Mouse (Mus musculus) hindbrain, embryonic 15.5 days (tissue): ENCODE measurements around the gene Khdrbs1. TPM values are rescaled to one million over a fixed set of nuclear protein-coding genes. Genes with fewer than 3 reads are reported as not detected.
"Not testable (repeated sequence)": the region's sequence is repeated elsewhere in the genome, so short reads cannot be mapped to it uniquely, and the experiment has no call there.

Source experiments
- ATAC-seq: fragments of 200-750 bp; cut with Nextera tagmentation; 2 replicates; pipeline ENCODE4 v1.8.0; 2017; ENCODE audit warnings: low read depth, moderate number of reproducible peaks, moderate TSS enrichment; ENCODE audit not compliant: low FRiP score
- H3K27ac ChIP-seq: fragments of 300-500 bp; sonication (generic); replicated peaks from 2 replicates; pipeline ENCODE4 v1.5.1; 2015; ENCODE audit warnings: mild to moderate bottlenecking, inconsistent platforms
- H3K27me3 ChIP-seq: fragments of 300-500 bp; sonication (generic); 2 replicates; pipeline ENCODE4 v1.6.1; 2015; ENCODE audit warnings: control low read depth, inconsistent platforms
- H3K36me3 ChIP-seq: fragments of 300-500 bp; sonication (generic); 2 replicates; pipeline ENCODE4 v1.6.1; 2015; ENCODE audit warnings: control low read depth, inconsistent platforms
- H3K4me1 ChIP-seq: fragments of 300-500 bp; sonication (generic); replicated peaks from 2 replicates; pipeline ENCODE4 v1.6.1; 2015; ENCODE audit warnings: control low read depth, inconsistent platforms
- H3K4me2 ChIP-seq: fragments of 300-500 bp; sonication (generic); 2 replicates; pipeline ENCODE4 v1.6.1; 2015; ENCODE audit warnings: moderate library complexity, mild to moderate bottlenecking, inconsistent platforms
- H3K4me3 ChIP-seq: fragments of 300-500 bp; sonication (generic); 2 replicates; pipeline ENCODE4 v1.5.1; 2015; ENCODE audit warnings: mild to moderate bottlenecking, inconsistent platforms
- H3K9ac ChIP-seq: fragments of 300-500 bp; sonication (generic); 2 replicates; pipeline ENCODE4 v1.6.1; 2015; ENCODE audit warnings: inconsistent platforms
- H3K9me3 ChIP-seq: fragments of 300-500 bp; sonication (generic); 2 replicates; pipeline ENCODE4 v1.6.1; 2016; ENCODE audit warnings: control low read depth, inconsistent platforms
- WGBS: fragments of 180-500 bp; shearing (Covaris S2); methylation state at CpG from one replicate; pipeline ENCODE4 v1.1.7; 2015; 5-methylcytosine and 5-hydroxymethylcytosine counted together
- polyA plus RNA-seq: library from polyadenylated mRNA; unstranded; fragments of >200 nt; fragmentation: Nextera tagmentation; extraction: Ambion mirVana; gene quantifications from 2 replicates; pipeline ENCODE4 v1.2.1, GENCODE M21; 2015

Khdrbs1 gene
- polyA plus RNA-seq, 1 experiment from 2014 or later: 122 TPM

- Histone ChIP-seq H3K9me3 (no peaks in the 10 kb centered on the region), H3K27me3 (no peaks in the 10 kb centered on the region), H3K27ac (no peak overlapping the region), H3K4me1 (peaks cover 25% of the 10 kb centered on the region), H3K9ac (no peak overlapping the region), H3K36me3 (no peaks in the 10 kb centered on the region), H3K4me2 (no peak overlapping the region), H3K4me3 (no peak overlapping the region)
- 65% methylated on average over 6 of the region's 6 CpGs for WGBS
- ATAC-seq: no peak
These were observed 28.5 kb upstream of the Khdrbs1 start for GRCm38 (mm10) chr4:129770600-129770999.

- H3K4me3 ChIP-seq, H3K9me3 ChIP-seq, H3K9ac ChIP-seq, H3K4me2 ChIP-seq, H3K27me3 ChIP-seq, H3K36me3 ChIP-seq, ATAC-seq, H3K27ac ChIP-seq: not testable (repeated sequence)
- H3K4me1 ChIP-seq: peaks cover 18% of the 10 kb centered on the region
- 79% methylated on average over 3 of the region's 3 CpGs for WGBS
These were observed 26.6 kb upstream of the Khdrbs1 start for GRCm38 (mm10) chr4:129768742-129769141.

- no peaks in the 10 kb centered on the region for H3K9me3 ChIP-seq
- no peak for ATAC-seq
- no peak overlapping the region for H3K4me2 ChIP-seq
- no peak overlapping the region for H3K4me3 ChIP-seq
- no peaks in the 10 kb centered on the region for H3K36me3 ChIP-seq
- WGBS: 62% methylated on average over 8 of the region's 8 CpGs
- no peak overlapping the region for H3K9ac ChIP-seq
- H3K27ac ChIP-seq: no peak overlapping the region
- H3K4me1 ChIP-seq: peaks cover 18% of the 10 kb centered on the region
- H3K27me3 ChIP-seq: no peaks in the 10 kb centered on the region
These were observed 25.7 kb upstream of the Khdrbs1 start for GRCm38 (mm10) chr4:129767782-129768181.

- no peak for ATAC-seq
- Histone ChIP-seq H3K9me3 (no peaks in the 10 kb centered on the region), H3K27ac (no peak overlapping the region), H3K4me3 (no peak overlapping the region), H3K27me3 (no peaks in the 10 kb centered on the region), H3K9ac (no peak overlapping the region), H3K4me1 (no peaks in the 10 kb centered on the region), H3K36me3 (no peaks in the 10 kb centered on the region), H3K4me2 (no peak overlapping the region)
- 91% methylated on average over 3 of the region's 3 CpGs for WGBS
These were observed 23.2 kb upstream of the Khdrbs1 start for GRCm38 (mm10) chr4:129765351-129765750.

- not testable (repeated sequence) for H3K36me3 ChIP-seq, H3K4me1 ChIP-seq, H3K4me2 ChIP-seq, ATAC-seq, H3K4me3 ChIP-seq, H3K9ac ChIP-seq, H3K27me3 ChIP-seq, H3K9me3 ChIP-seq, H3K27ac ChIP-seq
- WGBS: 89% methylated on average over 1 of the region's 1 CpGs
These were observed 20.4 kb upstream of the Khdrbs1 start for GRCm38 (mm10) chr4:129762496-129762895.

GRCm38 (mm10) chr4:129761606-129762005 lies 19.5 kb upstream of the Khdrbs1 start:
- Histone ChIP-seq H3K27ac (no peak overlapping the region), H3K27me3 (no peaks in the 10 kb centered on the region), H3K9ac (no peak overlapping the region), H3K4me1 (no peaks in the 10 kb centered on the region), H3K9me3 (no peaks in the 10 kb centered on the region), H3K36me3 (no peaks in the 10 kb centered on the region), H3K4me3 (no peak overlapping the region), H3K4me2 (no peak overlapping the region)
- 94% methylated on average over 12 of the region's 12 CpGs for WGBS
- ATAC-seq: no peak

GRCm38 (mm10) chr4:129755455-129755854 lies 13.4 kb upstream of the Khdrbs1 start:
- H3K27ac ChIP-seq: no peak overlapping the region
- no peak for ATAC-seq
- no peak overlapping the region for H3K4me2 ChIP-seq
- H3K4me3 ChIP-seq: no peak overlapping the region
- H3K36me3 ChIP-seq: no peaks in the 10 kb centered on the region
- H3K4me1 ChIP-seq: no peaks in the 10 kb centered on the region
- H3K9me3 ChIP-seq: no peaks in the 10 kb centered on the region
- WGBS: 67% methylated on average over 1 of the region's 1 CpGs
- no peaks in the 10 kb centered on the region for H3K27me3 ChIP-seq
- H3K9ac ChIP-seq: no peak overlapping the region

- ATAC-seq: no peak
- Histone ChIP-seq H3K36me3 (no peaks in the 10 kb centered on the region), H3K4me3 (no peak overlapping the region), H3K9me3 (no peaks in the 10 kb centered on the region), H3K27ac (no peak overlapping the region), H3K4me2 (no peak overlapping the region), H3K4me1 (no peaks in the 10 kb centered on the region), H3K27me3 (no peaks in the 10 kb centered on the region), H3K9ac (no peak overlapping the region)
- 74% methylated on average over 3 of the region's 3 CpGs for WGBS
These were observed 12.6 kb upstream of the Khdrbs1 start for GRCm38 (mm10) chr4:129754742-129755141.

- H3K4me1 ChIP-seq: no peaks in the 10 kb centered on the region
- no peaks in the 10 kb centered on the region for H3K9me3 ChIP-seq
- H3K27me3 ChIP-seq: no peaks in the 10 kb centered on the region
- no peak overlapping the region for H3K27ac ChIP-seq
- no peak for ATAC-seq
- H3K36me3 ChIP-seq: no peaks in the 10 kb centered on the region
- H3K9ac ChIP-seq: no peak overlapping the region
- no peak overlapping the region for H3K4me3 ChIP-seq
- no peak overlapping the region for H3K4me2 ChIP-seq
- WGBS: 26% methylated on average over 5 of the region's 5 CpGs
These were observed 8.3 kb upstream of the Khdrbs1 start for GRCm38 (mm10) chr4:129750430-129750829.

GRCm38 (mm10) chr4:129746591-129746990 lies 4.5 kb upstream of the Khdrbs1 start:
- Histone ChIP-seq H3K9ac (no peak overlapping the region), H3K36me3 (no peaks in the 10 kb centered on the region), H3K4me3 (no peak overlapping the region), H3K9me3 (no peaks in the 10 kb centered on the region), H3K4me1 (peaks cover 10% of the 10 kb centered on the region), H3K4me2 (no peak overlapping the region), H3K27ac (no peak overlapping the region), H3K27me3 (no peaks in the 10 kb centered on the region)
- 68% methylated on average over 3 of the region's 3 CpGs for WGBS
- ATAC-seq: no peak

- H3K4me1 ChIP-seq: peaks cover 10% of the 10 kb centered on the region
- H3K27me3 ChIP-seq: no peaks in the 10 kb centered on the region
- H3K9me3 ChIP-seq: no peaks in the 10 kb centered on the region
- no peak overlapping the region for H3K27ac ChIP-seq
- H3K9ac ChIP-seq: no peak overlapping the region
- H3K4me3 ChIP-seq: no peak overlapping the region
- no peak overlapping the region for H3K4me2 ChIP-seq
- ATAC-seq: no peak
- H3K36me3 ChIP-seq: no peaks in the 10 kb centered on the region
- WGBS: 52% methylated on average over 1 of the region's 1 CpGs
These were observed 4.0 kb upstream of the Khdrbs1 start for GRCm38 (mm10) chr4:129746106-129746505.

GRCm38 (mm10) chr4:129743494-129743893 lies 1.4 kb upstream of the Khdrbs1 start:
- Histone ChIP-seq H3K4me3 (peak overlapping the region; percentile 99), H3K9ac (peak overlapping the region; percentile 87), H3K36me3 (no peaks in the 10 kb centered on the region), H3K27me3 (no peaks in the 10 kb centered on the region), H3K4me2 (peak overlapping the region; percentile 59), H3K4me1 (peaks cover 30% of the 10 kb centered on the region), H3K27ac (peak overlapping the region; percentile 99), H3K9me3 (no peaks in the 10 kb centered on the region)
- ATAC-seq: no peak
- 43% methylated on average over 2 of the region's 2 CpGs for WGBS

GRCm38 (mm10) chr4:129743010-129743390 lies 897 bp upstream of the Khdrbs1 start:
- ATAC-seq: no peak
- H3K4me1 ChIP-seq: peaks cover 32% of the 10 kb centered on the region
- peak overlapping the region; percentile 99 for H3K27ac ChIP-seq
- no peaks in the 10 kb centered on the region for H3K36me3 ChIP-seq
- H3K4me3 ChIP-seq: peak overlapping the region; percentile 99
- H3K9ac ChIP-seq: peak overlapping the region; percentile 87
- no peaks in the 10 kb centered on the region for H3K9me3 ChIP-seq
- peak overlapping the region; percentile 59 for H3K4me2 ChIP-seq
- H3K27me3 ChIP-seq: no peaks in the 10 kb centered on the region
- WGBS: 8% methylated on average over 7 of the region's 7 CpGs
